Mouse (Mus musculus): ENCODE data around the gene Cyp2c67. TPM values are rescaled to one million over a fixed set of nuclear protein-coding genes. Genes with fewer than 3 reads are reported as not detected.

Cyp2c67 gene
- not detected for total RNA-seq (2023)

GRCm38 (mm10) chr19:39648938-39649337 is at the start of gene Cyp2c67:
Gene Cyp2c67, minus strand, starts transcription at chr19:39649051.

Other genes with a start within 250 kb of the Cyp2c67 start
- not detected for gene Cyp2c38, start 186.0 kb downstream of the Cyp2c67 start, total RNA-seq (2023)
- gene Cyp2c39, start 138.2 kb downstream of the Cyp2c67 start, total RNA-seq (2023): not detected
- gene Cyp2c68, start 92.0 kb upstream of the Cyp2c67 start, total RNA-seq (2023): not detected
- gene Cyp2c40, start 163.8 kb upstream of the Cyp2c67 start, total RNA-seq (2023): not detected
- gene Cyp2c69, start 237.7 kb upstream of the Cyp2c67 start, total RNA-seq (2023): not detected

Measured in T-cell, adult 66 days (primary cell).